Mouse (Mus musculus) lung, postnatal 0 days (tissue): Measurements from ENCODE around the gene Gcn1l1. TPM values are rescaled to one million over a fixed set of nuclear protein-coding genes. Genes with fewer than 3 reads are reported as not detected.
"Not testable (repeated sequence)": the region's sequence is repeated elsewhere in the genome, so short reads cannot be mapped to it uniquely, and the experiment has no call there.

ENCODE experiments used
- ATAC-seq: fragments of 200-750 bp; cut with Nextera tagmentation; 2 replicates; pipeline ENCODE4 v1.8.0; 2017; ENCODE audit warnings: moderate library complexity
- DNase-seq: peaks from one replicate; pipeline ENCODE4 v3.0.0-alpha.2; 2016; ENCODE audit warnings: low spot score
- H3K27ac ChIP-seq: fragments of 300-500 bp; sonication (generic); 2 replicates; pipeline ENCODE4 v1.5.1; 2014; ENCODE audit warnings: antibody characterized with exemption, mild to moderate bottlenecking, low read length, mixed read lengths
- H3K27me3 ChIP-seq: fragments of 300-500 bp; sonication (generic); replicated peaks from 2 replicates; pipeline ENCODE4 v1.6.1; 2014; ENCODE audit warnings: low read length, mixed read lengths; ENCODE audit not compliant: insufficient read depth
- H3K36me3 ChIP-seq: fragments of 300-500 bp; sonication (generic); 2 replicates; pipeline ENCODE4 v1.6.1; 2014; ENCODE audit warnings: low read length, mixed read lengths; ENCODE audit not compliant: insufficient read depth
- H3K4me1 ChIP-seq: fragments of 300-500 bp; sonication (generic); 2 replicates; pipeline ENCODE4 v1.6.1; 2014; ENCODE audit warnings: antibody characterized with exemption, low read depth, low read length, mixed read lengths; ENCODE audit not compliant: insufficient read depth
- H3K4me2 ChIP-seq: fragments of 300-500 bp; sonication (generic); replicated peaks from 2 replicates; pipeline ENCODE4 v1.6.1; 2014; ENCODE audit warnings: low read depth, mild to moderate bottlenecking, low read length, moderate library complexity, mixed read lengths
- H3K4me3 ChIP-seq: fragments of 300-500 bp; sonication (generic); 2 replicates; pipeline ENCODE4 v1.5.1; 2014; ENCODE audit warnings: low read depth, low read length
- H3K9ac ChIP-seq: fragments of 300-500 bp; sonication (generic); replicated peaks from 2 replicates; pipeline ENCODE4 v1.6.1; 2014; ENCODE audit warnings: low read depth, mild to moderate bottlenecking
- H3K9me3 ChIP-seq: fragments of 300-500 bp; sonication (generic); 2 replicates; pipeline ENCODE4 v1.6.1; 2016; ENCODE audit warnings: low read length, mixed read lengths
- CTCF ChIP-seq: IDR thresholded peaks from 2 replicates; pipeline ENCODE4 v1.5.1; 2016; ENCODE audit warnings: antibody characterized with exemption, mild to moderate bottlenecking
- EP300 ChIP-seq: IDR thresholded peaks from 2 replicates; pipeline ENCODE4 v1.6.1; 2016; ENCODE audit warnings: antibody characterized with exemption, mild to moderate bottlenecking, control low read depth
- WGBS: fragments of 180-500 bp; shearing (Covaris S2); extraction: QIAGEN DNeasy Blood & Tissue Kit; methylation state at CpG from one replicate; pipeline ENCODE4 v1.1.7; 2014; 5-methylcytosine and 5-hydroxymethylcytosine counted together
- polyA plus RNA-seq: library from polyadenylated mRNA; unstranded; fragments of >200 nt; fragmentation: Nextera tagmentation; extraction: Ambion mirVana; gene quantifications from 2 replicates; pipeline ENCODE4 v1.2.1, GENCODE M21; 2015

Gene Gcn1l1
- polyA plus RNA-seq = 13.1 and 14.5 TPM in 2 replicates

DNA sequence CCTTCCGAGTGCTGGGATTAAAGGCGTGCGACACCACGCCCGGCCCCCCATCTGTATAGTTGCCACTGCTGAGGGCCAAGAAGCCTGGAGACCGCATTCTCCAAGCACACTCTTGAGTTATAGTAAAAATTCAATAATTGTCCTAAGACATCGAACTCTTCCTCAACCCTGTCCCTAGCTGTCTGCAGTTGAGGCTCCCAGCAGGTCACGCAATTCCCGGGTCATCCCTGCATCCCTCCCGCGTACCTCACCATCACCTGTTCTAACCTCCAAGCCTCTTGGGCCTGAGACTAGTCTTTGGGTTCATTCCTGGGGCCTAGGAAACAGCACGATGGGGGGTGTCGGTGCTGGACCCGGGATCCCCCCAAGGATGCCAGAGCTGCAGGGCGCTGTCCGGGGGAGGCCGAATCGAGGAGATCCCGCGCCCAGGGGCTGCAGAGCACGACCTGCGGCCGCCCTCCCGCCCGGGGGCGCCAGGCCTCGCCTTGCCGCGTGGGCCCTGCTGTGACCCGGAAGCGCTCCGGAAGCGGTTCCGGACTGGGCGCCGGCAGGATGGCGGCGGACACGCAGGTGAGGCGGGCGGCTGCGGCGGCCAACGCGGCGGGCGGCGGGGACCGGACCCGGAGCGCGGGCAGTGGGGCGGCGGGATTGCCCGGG is at the start of gene Gcn1l1:
Gcn1l1 (plus strand) TSS at position 518 of the 657 bp plus-strand sequence.
- peak within 1 kb of the TSS; percentile 86 for H3K4me3 ChIP-seq
- H3K4me2 ChIP-seq = peak within 1 kb of the TSS; percentile 93
- peak; percentile 76 for DNase-seq
- peak; percentile 91 for ATAC-seq
- H3K27ac ChIP-seq = peak within 1 kb of the TSS; percentile 40
- peaks cover 12% of the 10 kb centered on the region for H3K4me1 ChIP-seq
- H3K36me3 ChIP-seq = peaks cover 5% of the 10 kb centered on the region; the same call in 1 of the 2 replicates
- TF ChIP-seq EP300 = no peak
- TF ChIP-seq CTCF = peak; percentile 69
- peak within 1 kb of the TSS; percentile 45 for H3K9ac ChIP-seq
- no peaks in the 10 kb centered on the region for H3K9me3 ChIP-seq
- H3K27me3 ChIP-seq = no peaks in the 10 kb centered on the region
- 7% methylated on average over 51 of the region's 55 CpGs for WGBS

DNA sequence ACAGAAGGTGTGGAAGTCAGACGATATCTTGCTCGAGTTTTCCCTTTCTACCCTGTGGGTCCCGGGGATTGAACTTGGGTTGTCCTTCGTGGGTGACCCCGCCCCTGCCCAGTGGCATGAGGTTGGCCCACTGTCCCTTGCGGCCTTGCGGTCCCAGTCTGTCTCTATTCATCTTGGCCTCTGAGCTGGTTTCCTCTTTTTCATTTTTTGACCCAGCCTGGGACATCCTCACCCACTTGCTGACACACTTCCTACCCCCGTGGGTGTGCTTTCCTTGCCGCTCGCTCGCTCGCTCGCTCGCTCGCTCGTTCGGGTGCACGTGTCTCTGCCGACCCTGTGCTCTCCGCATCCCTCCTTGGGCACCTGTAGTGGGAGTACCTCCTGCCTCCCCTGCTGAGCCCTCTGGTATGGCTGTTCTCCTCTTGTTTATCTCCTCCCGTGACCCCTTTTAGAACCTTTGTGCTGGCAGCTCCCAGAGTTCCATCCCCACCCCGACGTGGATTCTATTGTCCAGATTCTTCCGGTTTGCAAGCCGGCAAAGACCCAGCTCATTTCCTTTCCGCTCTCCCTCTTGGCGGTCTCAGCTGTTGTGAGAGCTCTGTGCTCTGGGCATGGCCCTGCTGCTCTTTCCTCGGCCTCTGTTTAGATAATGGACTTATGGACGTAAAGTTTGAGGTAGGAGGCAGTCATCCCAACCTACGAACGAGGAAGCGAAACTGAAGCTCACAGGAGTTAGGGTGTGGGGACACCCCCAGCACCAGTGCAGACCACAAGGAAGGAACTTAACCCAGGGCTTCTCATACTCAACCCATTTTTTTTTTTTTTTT is 48.8 kb upstream of the Gcn1l1 start:
- DNase-seq (peak; percentile 79), ATAC-seq (peak; percentile 61)
- H3K4me1 ChIP-seq = peaks cover 17% of the 10 kb centered on the region; the same call in 1 of the 2 replicates
- H3K9me3 ChIP-seq = no peaks in the 10 kb centered on the region
- WGBS = 64% methylated on average over 32 of the region's 32 CpGs
- peak overlapping the region; percentile 87 for H3K27ac ChIP-seq
- H3K4me2 ChIP-seq = peak overlapping the region; percentile 14; the same call in 1 of the 2 replicates
- H3K9ac ChIP-seq = no peak overlapping the region
- no peaks in the 10 kb centered on the region for H3K27me3 ChIP-seq
- no peak for TF ChIP-seq CTCF
- peak; percentile 76 for TF ChIP-seq EP300
- H3K36me3 ChIP-seq = no peaks in the 10 kb centered on the region
- H3K4me3 ChIP-seq = no peak overlapping the region

DNA sequence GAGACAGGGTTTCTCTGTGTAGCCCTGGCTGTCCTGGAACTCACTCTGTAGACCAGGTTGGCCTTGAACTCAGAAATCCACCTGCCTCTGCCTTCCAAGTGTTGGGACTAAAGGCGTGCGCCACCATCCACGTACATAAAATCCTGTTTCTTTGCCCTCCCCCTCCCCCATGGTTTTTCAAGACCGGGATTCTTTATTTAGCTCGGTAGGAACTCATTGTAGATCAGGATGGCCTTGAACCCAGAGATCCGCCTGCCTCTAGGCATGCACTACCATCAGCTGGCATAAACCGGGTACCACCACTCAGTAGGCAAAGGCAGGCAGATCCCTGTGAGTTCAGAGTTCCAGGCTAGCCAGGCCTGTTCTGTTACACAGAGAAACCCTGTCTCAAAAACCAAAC is 48.1 kb upstream of the Gcn1l1 start:
- Histone ChIP-seq H3K4me1 (peaks cover 23% of the 10 kb centered on the region), H3K27me3 (no peaks in the 10 kb centered on the region), H3K27ac (peak overlapping the region; percentile 87), H3K9ac (no peak overlapping the region), H3K36me3 (no peaks in the 10 kb centered on the region), H3K9me3 (no peaks in the 10 kb centered on the region), H3K4me3 (no peak overlapping the region), H3K4me2 (no peak overlapping the region)
- TF ChIP-seq CTCF = no peak
- no peak for TF ChIP-seq EP300
- WGBS = 68% methylated on average over 7 of the region's 7 CpGs
- ATAC-seq (no peak), DNase-seq (no peak)

DNA sequence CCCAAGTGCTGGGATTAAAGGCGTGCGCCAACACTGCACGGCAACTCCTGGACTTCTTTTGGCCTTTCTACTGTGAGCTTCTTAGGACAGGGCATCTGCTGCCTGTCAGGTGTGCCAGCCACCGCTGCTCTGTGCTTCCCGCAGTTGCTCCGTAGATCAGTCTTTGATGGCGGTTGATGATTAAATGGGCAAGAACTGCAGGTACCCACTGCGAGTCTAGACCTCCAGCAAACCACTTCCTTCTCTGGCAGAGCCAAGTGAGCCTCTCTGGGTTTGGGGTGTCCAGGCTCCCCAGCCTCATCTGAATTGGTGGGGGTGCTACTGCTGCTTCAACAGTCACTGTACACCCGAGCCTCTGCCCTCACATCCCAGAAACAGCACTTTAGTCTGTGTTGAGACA is 47.6 kb upstream of the Gcn1l1 start:
- no peak for ATAC-seq
- TF ChIP-seq CTCF = no peak
- no peak for TF ChIP-seq EP300
- H3K4me3 ChIP-seq = no peak overlapping the region
- WGBS = 86% methylated on average over 9 of the region's 9 CpGs
- DNase-seq = no peak
- no peaks in the 10 kb centered on the region for H3K36me3 ChIP-seq
- no peaks in the 10 kb centered on the region for H3K9me3 ChIP-seq
- peak overlapping the region; percentile 87 for H3K27ac ChIP-seq
- no peaks in the 10 kb centered on the region for H3K27me3 ChIP-seq
- no peak overlapping the region for H3K4me2 ChIP-seq
- H3K9ac ChIP-seq = no peak overlapping the region
- peaks cover 27% of the 10 kb centered on the region for H3K4me1 ChIP-seq

DNA sequence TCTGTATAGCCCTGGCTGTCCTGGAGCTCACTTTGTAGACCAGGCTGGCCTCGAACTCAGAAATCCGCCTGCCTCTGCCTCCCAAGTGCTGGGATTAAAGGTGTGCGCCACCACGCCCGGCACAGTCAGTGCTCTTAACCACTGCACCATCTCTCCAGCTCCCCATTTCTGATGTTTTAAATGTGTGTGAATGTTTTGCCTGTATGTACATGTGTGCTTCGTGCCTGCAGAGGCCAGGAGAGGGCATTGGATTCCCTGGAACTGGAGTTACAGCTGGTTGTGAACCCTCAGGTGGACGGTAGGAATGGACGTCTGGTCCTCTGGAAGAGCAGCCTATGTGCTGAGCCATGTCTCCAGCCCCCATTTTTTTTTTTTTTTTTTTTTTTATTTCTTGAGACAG is 46.8 kb upstream of the Gcn1l1 start:
- H3K9me3 ChIP-seq, H3K27ac ChIP-seq, H3K27me3 ChIP-seq, H3K36me3 ChIP-seq, H3K4me3 ChIP-seq, DNase-seq, H3K9ac ChIP-seq, H3K4me2 ChIP-seq, ATAC-seq: not testable (repeated sequence)
- WGBS = 94% methylated on average over 6 of the region's 8 CpGs
- peaks cover 33% of the 10 kb centered on the region for H3K4me1 ChIP-seq

DNA sequence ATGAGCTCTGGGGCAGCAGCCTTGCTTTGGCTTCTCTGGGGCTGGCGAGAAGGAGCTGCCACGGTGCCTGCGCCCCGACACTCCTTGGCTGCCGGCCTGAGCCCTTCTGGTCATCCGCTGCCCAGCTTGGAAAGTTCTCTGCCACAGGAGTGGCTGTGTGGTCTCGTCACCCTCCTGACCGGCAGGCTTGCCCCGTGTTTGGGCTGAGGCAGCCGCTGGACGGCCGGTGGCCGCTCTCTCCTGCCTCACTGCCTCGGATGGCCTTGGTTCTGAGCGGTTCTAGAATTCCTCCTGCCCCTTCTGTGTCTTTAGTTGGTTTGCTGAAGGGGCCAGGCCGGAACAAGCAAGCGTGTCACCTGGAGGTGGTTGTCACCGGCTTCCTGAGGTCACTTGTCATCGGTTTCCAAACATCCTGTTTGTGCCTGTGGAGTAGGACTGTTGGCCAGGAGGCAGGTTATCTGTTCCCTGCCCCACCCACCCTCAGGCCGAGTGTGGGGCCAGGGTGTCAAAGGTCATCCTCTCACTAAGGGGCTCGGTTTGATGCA is 44.7 kb upstream of the Gcn1l1 start:
- Histone ChIP-seq H3K4me3 (no peak overlapping the region), H3K36me3 (no peaks in the 10 kb centered on the region; the same call in 1 of the 2 replicates), H3K9me3 (no peaks in the 10 kb centered on the region), H3K9ac (0 out of 2 replicates have a peak overlapping the region, but pooled peaks have one; percentile 23), H3K4me2 (peak overlapping the region; percentile 28; the same call in 1 of the 2 replicates), H3K27ac (peak overlapping the region; percentile 83), H3K4me1 (peaks cover 38% of the 10 kb centered on the region), H3K27me3 (no peaks in the 10 kb centered on the region)
- TF ChIP-seq EP300 = peak; percentile 53; the same call in 1 of the 2 replicates
- TF ChIP-seq CTCF = peak; percentile 1; the same call in 1 of the 2 replicates
- whole genome bisulfite sequencing = 29% methylated on average over 21 of the region's 21 CpGs
- peak; percentile 61 for DNase-seq
- 0 out of 2 replicates have a peak, but pooled peaks have one; percentile 4 for ATAC-seq
